Mouse (Mus musculus) retina, adult 2 months (tissue): ENCODE data around the gene Plekhf1.

ENCODE experiments used
- DNase-seq: peaks from one replicate; pipeline ENCODE4 v3.0.0-alpha.2; 2012; ENCODE audit warnings: low read depth, low spot score

Gene Plekhf1

GRCm38 (mm10) chr7:38227900-38228298, at the start of gene Plekhf1:
Plekhf1 (minus strand) TSS chr7:38228016.
- peak; percentile 37 for DNase-seq

GRCm38 (mm10) chr7:38272551-38272950, 44.7 kb upstream of the Plekhf1 start:
- DNase-seq = no peak

- DNase-seq = no peak
Measured at GRCm38 (mm10) chr7:38271859-38272258, 44.0 kb upstream of the Plekhf1 start.

- no peak for DNase-seq
Measured at GRCm38 (mm10) chr7:38271511-38271811, 43.6 kb upstream of the Plekhf1 start.

GRCm38 (mm10) chr7:38270703-38271510, 43.1 kb upstream of the Plekhf1 start, which contains the start of gene Pop4:
Pop4 (minus strand) TSS chr7:38271423.
- DNase-seq = peak; percentile 85

- DNase-seq = no peak
Measured at GRCm38 (mm10) chr7:38267006-38267680, 39.3 kb upstream of the Plekhf1 start.

- DNase-seq = no peak
Measured at GRCm38 (mm10) chr7:38262406-38262805, 34.6 kb upstream of the Plekhf1 start.

GRCm38 (mm10) chr7:38259631-38260030, 31.8 kb upstream of the Plekhf1 start:
- no peak for DNase-seq

GRCm38 (mm10) chr7:38253441-38253840, 25.6 kb upstream of the Plekhf1 start:
- no peak for DNase-seq

GRCm38 (mm10) chr7:38251494-38252216, 23.8 kb upstream of the Plekhf1 start:
- DNase-seq = no peak

- DNase-seq = no peak
Measured at GRCm38 (mm10) chr7:38242417-38242816, 14.6 kb upstream of the Plekhf1 start.

GRCm38 (mm10) chr7:38237140-38237539, 9.3 kb upstream of the Plekhf1 start:
- no peak for DNase-seq

GRCm38 (mm10) chr7:38236400-38237105, 8.7 kb upstream of the Plekhf1 start:
- no peak for DNase-seq

GRCm38 (mm10) chr7:38230285-38230684, 2.5 kb upstream of the Plekhf1 start:
- no peak for DNase-seq

GRCm38 (mm10) chr7:38228329-38228728, 513 bp upstream of the Plekhf1 start:
- DNase-seq = no peak

GRCm38 (mm10) chr7:38227181-38227899, 476 bp downstream of the Plekhf1 start:
- no peak for DNase-seq

GRCm38 (mm10) chr7:38226226-38226625, 1.6 kb downstream of the Plekhf1 start:
- no peak for DNase-seq

GRCm38 (mm10) chr7:38224577-38225369, 3.0 kb downstream of the Plekhf1 start:
- DNase-seq = no peak

GRCm38 (mm10) chr7:38220866-38221265, 7.0 kb downstream of the Plekhf1 start:
- DNase-seq = no peak

GRCm38 (mm10) chr7:38219526-38219925, 8.3 kb downstream of the Plekhf1 start:
- DNase-seq = no peak
